Mouse (Mus musculus): ENCODE results near the gene Vtcn1.

DNA sequence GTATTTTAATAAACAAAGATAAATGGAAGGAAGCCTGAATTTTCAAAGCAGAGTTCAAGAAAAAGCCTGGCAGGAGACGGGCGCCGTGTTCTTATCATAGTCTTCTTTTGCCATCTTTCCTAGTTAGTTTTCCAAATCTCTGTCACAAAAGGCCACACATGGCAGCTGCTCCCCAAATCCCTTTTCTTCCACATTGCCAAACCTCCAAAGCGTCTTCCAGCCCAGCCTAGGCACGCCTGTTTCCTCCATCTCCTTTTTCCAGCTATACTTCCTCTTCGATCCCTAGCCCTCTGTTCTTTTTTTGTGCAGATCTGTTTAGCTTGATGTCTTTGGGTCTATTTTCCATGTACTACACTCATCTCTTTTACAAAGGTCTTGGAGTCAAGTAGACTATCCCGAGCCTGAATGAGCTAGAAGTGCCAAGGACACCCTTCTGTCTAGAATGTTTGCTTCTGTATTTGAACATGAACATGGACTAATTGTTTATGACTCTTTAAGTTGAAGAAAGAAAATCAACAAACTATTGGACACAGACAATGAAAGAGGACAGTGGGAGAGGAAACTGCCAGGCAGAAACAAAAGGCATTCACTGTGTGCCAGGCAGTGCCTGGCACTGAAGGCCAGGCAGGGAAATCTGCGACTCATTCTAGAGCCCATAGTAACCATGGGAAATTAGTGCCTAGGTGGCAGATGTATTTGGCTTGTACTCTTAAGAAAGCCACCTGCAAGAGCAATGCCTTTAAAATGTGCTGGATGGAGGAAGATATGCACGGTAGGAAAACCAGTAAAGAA, 56.8 kb downstream of the Vtcn1 start:
- TF ChIP-seq POLR2A (IDR thresholded peaks at IDR 0.05; ENCODE audit: low read depth, low read length): no peak
- no peak for TF ChIP-seq CTCF (IDR thresholded peaks at IDR 0.05; ENCODE audit: extremely low read depth, insufficient read depth, insufficient read length, insufficient replicate concordance)
